Mouse (Mus musculus) stomach, embryonic 14.5 days (tissue): Measurements from ENCODE around the gene Qser1. TPM values are rescaled to one million over a fixed set of nuclear protein-coding genes. Genes with fewer than 3 reads are reported as not detected.
"Not testable (repeated sequence)": the region's sequence is repeated elsewhere in the genome, so short reads cannot be mapped to it uniquely, and the experiment has no call there.

Experiments used
- ATAC-seq: fragments of 200-750 bp; cut with Nextera tagmentation; 2 replicates; pipeline ENCODE4 v1.8.0; 2017; ENCODE audit warnings: low read depth, moderate TSS enrichment; ENCODE audit not compliant: insufficient number of reproducible peaks, insufficient read depth, low FRiP score
- H3K27ac ChIP-seq: fragments of 300-500 bp; sonication (generic); 2 replicates; pipeline ENCODE4 v1.5.1; 2014; ENCODE audit warnings: mild to moderate bottlenecking, low read length, moderate library complexity, mixed read lengths
- H3K27me3 ChIP-seq: fragments of 300-500 bp; sonication (generic); 2 replicates; pipeline ENCODE4 v1.6.1; 2014; ENCODE audit warnings: low read length, control low read depth, mixed read lengths; ENCODE audit not compliant: control insufficient read depth, insufficient read depth
- H3K36me3 ChIP-seq: fragments of 300-500 bp; sonication (generic); 2 replicates; pipeline ENCODE4 v1.6.1; 2014; ENCODE audit warnings: mild to moderate bottlenecking, control low read depth, low read length, moderate library complexity, mixed read lengths; ENCODE audit not compliant: control insufficient read depth, insufficient read depth
- H3K4me1 ChIP-seq: fragments of 300-500 bp; sonication (generic); 2 replicates; pipeline ENCODE4 v1.6.1; 2014; ENCODE audit warnings: low read length, control low read depth, mixed read lengths; ENCODE audit not compliant: control insufficient read depth, insufficient read depth
- H3K4me2 ChIP-seq: fragments of 300-500 bp; sonication (generic); replicated peaks from 2 replicates; pipeline ENCODE4 v1.6.1; 2014; ENCODE audit warnings: low read depth, low read length, control low read depth
- H3K4me3 ChIP-seq: fragments of 300-500 bp; sonication (generic); 2 replicates; pipeline ENCODE4 v1.5.1; 2014; ENCODE audit warnings: low read depth, low read length, control low read depth
- H3K9ac ChIP-seq: fragments of 300-500 bp; sonication (generic); replicated peaks from 2 replicates; pipeline ENCODE4 v1.6.1; 2014; ENCODE audit warnings: low read depth, mild to moderate bottlenecking, control low read depth, low read length, moderate library complexity, mixed read lengths
- H3K9me3 ChIP-seq: fragments of 300-500 bp; sonication (generic); 2 replicates; pipeline ENCODE4 v1.6.1; 2016; ENCODE audit warnings: low read depth, low read length, control low read depth; ENCODE audit not compliant: control insufficient read depth
- WGBS: fragments of 180-500 bp; shearing (Covaris S2); extraction: QIAGEN DNeasy Blood & Tissue Kit; methylation state at CpG from one replicate; pipeline ENCODE4 v1.1.7; 2014; 5-methylcytosine and 5-hydroxymethylcytosine counted together
- polyA plus RNA-seq: library from polyadenylated mRNA; unstranded; fragments of >200 nt; fragmentation: Nextera tagmentation; extraction: Ambion mirVana; gene quantifications from 2 replicates; pipeline ENCODE4 v1.2.1, GENCODE M21; 2014

Qser1 gene
- polyA plus RNA-seq, 1 experiment from 2014 or later: 19.7 TPM

GRCm38 (mm10) chr2:104841736-104842135 lies 25.2 kb upstream of the Qser1 start:
- Histone ChIP-seq H3K27ac (no peak overlapping the region), H3K9ac (no peak overlapping the region), H3K4me1 (no peaks in the 10 kb centered on the region), H3K4me2 (no peak overlapping the region), H3K36me3 (no peaks in the 10 kb centered on the region; the same call in 1 of the 2 replicates), H3K4me3 (no peak overlapping the region), H3K9me3 (no peaks in the 10 kb centered on the region), H3K27me3 (no peaks in the 10 kb centered on the region)
- ATAC-seq: no peak
- 71% methylated on average over 7 of the region's 7 CpGs for WGBS

GRCm38 (mm10) chr2:104840974-104841373 lies 24.4 kb upstream of the Qser1 start:
- Histone ChIP-seq H3K36me3 (no peaks in the 10 kb centered on the region; the same call in 1 of the 2 replicates), H3K27me3 (no peaks in the 10 kb centered on the region), H3K27ac (no peak overlapping the region), H3K4me1 (no peaks in the 10 kb centered on the region), H3K4me2 (no peak overlapping the region), H3K9ac (no peak overlapping the region), H3K4me3 (no peak overlapping the region), H3K9me3 (no peaks in the 10 kb centered on the region)
- ATAC-seq: no peak

- H3K27ac ChIP-seq: no peak overlapping the region
- H3K4me3 ChIP-seq: no peak overlapping the region
- no peak overlapping the region for H3K9ac ChIP-seq
- WGBS: 81% methylated on average over 2 of the region's 2 CpGs
- no peaks in the 10 kb centered on the region for H3K4me1 ChIP-seq
- H3K36me3 ChIP-seq: no peaks in the 10 kb centered on the region; the same call in 1 of the 2 replicates
- no peaks in the 10 kb centered on the region for H3K27me3 ChIP-seq
- no peak for ATAC-seq
- no peak overlapping the region for H3K4me2 ChIP-seq
- H3K9me3 ChIP-seq: no peaks in the 10 kb centered on the region
These were observed 15.9 kb upstream of the Qser1 start for GRCm38 (mm10) chr2:104832486-104832885.

GRCm38 (mm10) chr2:104826191-104826590 lies 9.6 kb upstream of the Qser1 start:
- no peaks in the 10 kb centered on the region; the same call in 1 of the 2 replicates for H3K36me3 ChIP-seq
- H3K4me3 ChIP-seq: no peak overlapping the region
- no peak overlapping the region for H3K27ac ChIP-seq
- no peak overlapping the region for H3K4me2 ChIP-seq
- H3K9me3 ChIP-seq: no peaks in the 10 kb centered on the region
- no peak overlapping the region for H3K9ac ChIP-seq
- whole genome bisulfite sequencing: 95% methylated on average over 4 of the region's 4 CpGs
- H3K4me1 ChIP-seq: no peaks in the 10 kb centered on the region
- ATAC-seq: no peak
- H3K27me3 ChIP-seq: no peaks in the 10 kb centered on the region

GRCm38 (mm10) chr2:104818763-104819162 lies 2.2 kb upstream of the Qser1 start:
- H3K9me3 ChIP-seq, H3K4me2 ChIP-seq, H3K9ac ChIP-seq, H3K4me1 ChIP-seq, H3K36me3 ChIP-seq, ATAC-seq, H3K27ac ChIP-seq, H3K27me3 ChIP-seq, H3K4me3 ChIP-seq: not testable (repeated sequence)
- 85% methylated on average over 3 of the region's 3 CpGs for WGBS

GRCm38 (mm10) chr2:104817555-104818330 lies 1.2 kb upstream of the Qser1 start:
- Histone ChIP-seq H3K27ac (peak overlapping the region; percentile 97), H3K4me3 (peak overlapping the region; percentile 87), H3K9ac (peak overlapping the region; percentile 81), H3K4me1 (no peaks in the 10 kb centered on the region), H3K27me3 (no peaks in the 10 kb centered on the region), H3K9me3 (no peaks in the 10 kb centered on the region), H3K4me2 (peak overlapping the region; percentile 76), H3K36me3 (no peaks in the 10 kb centered on the region)
- 2% methylated on average over 15 of the region's 15 CpGs for WGBS
- ATAC-seq: no peak

- H3K36me3 ChIP-seq: no peaks in the 10 kb centered on the region
- H3K4me2 ChIP-seq: peak overlapping the region; percentile 76
- H3K27me3 ChIP-seq: no peaks in the 10 kb centered on the region
- peak; percentile 94 for ATAC-seq
- H3K9me3 ChIP-seq: no peaks in the 10 kb centered on the region
- H3K4me1 ChIP-seq: no peaks in the 10 kb centered on the region
- H3K27ac ChIP-seq: peak overlapping the region; percentile 97
- peak overlapping the region; percentile 81 for H3K9ac ChIP-seq
- 0% methylated on average over 45 of the region's 51 CpGs for WGBS
- H3K4me3 ChIP-seq: peak overlapping the region; percentile 87
These were observed 393 bp upstream of the Qser1 start for GRCm38 (mm10) chr2:104816866-104817439.

GRCm38 (mm10) chr2:104815561-104816370 lies 794 bp downstream of the Qser1 start:
- Histone ChIP-seq H3K4me3 (peak overlapping the region; percentile 87), H3K36me3 (no peaks in the 10 kb centered on the region), H3K27ac (peak overlapping the region; percentile 97), H3K4me2 (peak overlapping the region; percentile 76), H3K4me1 (no peaks in the 10 kb centered on the region), H3K27me3 (no peaks in the 10 kb centered on the region), H3K9ac (peak overlapping the region; percentile 81), H3K9me3 (no peaks in the 10 kb centered on the region)
- under 1% methylated on average over 33 of the region's 33 CpGs for WGBS
- ATAC-seq: peak; percentile 11
